Mouse (Mus musculus) MEL (cell line): Measurements from ENCODE around the gene Gramd2. TPM values are rescaled to one million over a fixed set of nuclear protein-coding genes. Genes with fewer than 3 reads are reported as not detected.

Experiments
- DNase-seq: peaks from one replicate; pipeline ENCODE4 v3.0.0; 2011; ENCODE audit warnings: low read depth, low spot score
- H3K27ac ChIP-seq: 2 replicates; pipeline ENCODE4 v1.5.1; 2012; ENCODE audit warnings: low read depth, mild to moderate bottlenecking, control low read depth, low read length, moderate library complexity; ENCODE audit not compliant: control insufficient read depth
- H3K27me3 ChIP-seq, 2 experiments: fragments of 150-350 bp in 1 of 2; sonication (generic) in 1 of 2; 2 replicates each; pipeline ENCODE4 v1.6.1; 2012; ENCODE audit warnings: low read length in 2 of 2, mild to moderate bottlenecking in 2 of 2, improper control_type of control experiment in 1 of 2, moderate library complexity in 1 of 2; ENCODE audit not compliant: insufficient read depth in 2 of 2, control insufficient read depth in 1 of 2
- H3K36me3 ChIP-seq, 2 experiments: 2 replicates each; pipeline ENCODE4 v1.6.1; 2012 to 2014; ENCODE audit warnings: low read length in 2 of 2, improper control_type of control experiment in 1 of 2, inconsistent platforms in 1 of 2, mild to moderate bottlenecking in 1 of 2; ENCODE audit not compliant: insufficient read depth in 2 of 2, control insufficient read depth in 1 of 2
- H3K4me1 ChIP-seq, 2 experiments: fragments of 150-350 bp in 1 of 2; sonication (generic) in 1 of 2; 2 replicates each; pipeline ENCODE4 v1.6.1; 2012; ENCODE audit warnings: low read length in 2 of 2, improper control_type of control experiment in 1 of 2, mild to moderate bottlenecking in 1 of 2; ENCODE audit not compliant: insufficient read depth in 2 of 2, control insufficient read depth in 1 of 2
- H3K4me3 ChIP-seq, 2 experiments: fragments of 150-350 bp in 1 of 2; sonication (generic) in 1 of 2; 2 replicates each; pipeline ENCODE4 v1.5.1; 2012; ENCODE audit warnings: low read depth in 2 of 2, low read length in 2 of 2, mild to moderate bottlenecking in 2 of 2, moderate library complexity in 2 of 2, control low read depth in 1 of 2, improper control_type of control experiment in 1 of 2; ENCODE audit not compliant: control insufficient read depth in 1 of 2, insufficient read depth in 1 of 2
- H3K79me2 ChIP-seq: 2 replicates; pipeline ENCODE4 v1.6.1; 2012; ENCODE audit warnings: mild to moderate bottlenecking, low read length, moderate library complexity; ENCODE audit not compliant: control insufficient read depth, poor library complexity, insufficient read depth
- H3K9ac ChIP-seq: 2 replicates; pipeline ENCODE4 v1.6.1; 2012; ENCODE audit warnings: low read depth, mild to moderate bottlenecking, control low read depth, low read length, moderate library complexity; ENCODE audit not compliant: control insufficient read depth, poor library complexity, severe bottlenecking
- H3K9me3 ChIP-seq: fragments of 150-350 bp; sonication (generic); replicated peaks from 2 replicates; pipeline ENCODE4 v1.6.1; 2012; ENCODE audit warnings: mild to moderate bottlenecking, low read length, improper control_type of control experiment, moderate library complexity; ENCODE audit not compliant: insufficient read depth
- ETS1 ChIP-seq: IDR thresholded peaks from 2 replicates; pipeline ENCODE4 v1.6.1; 2012; ENCODE audit warnings: low read depth, mild to moderate bottlenecking, inconsistent platforms, low read length, improper control_type of control experiment, moderate library complexity
- GATA1 ChIP-seq: IDR thresholded peaks from 2 replicates; pipeline ENCODE4 v1.6.1; 2011; ENCODE audit warnings: low read depth, low read length, improper control_type of control experiment
- KAT2A ChIP-seq: conservative IDR thresholded peaks from 2 replicates; pipeline ENCODE4 v1.6.1; 2012; ENCODE audit warnings: low read depth, low read length, improper control_type of control experiment, inconsistent platforms
- MAFK ChIP-seq: IDR thresholded peaks from 2 replicates; pipeline ENCODE4 v1.6.1; 2011; ENCODE audit warnings: low read depth, mild to moderate bottlenecking, low read length, improper control_type of control experiment, borderline replicate concordance
- NELFE ChIP-seq: IDR thresholded peaks from 2 replicates; pipeline ENCODE4 v1.6.1; 2011; ENCODE audit warnings: low read depth, low read length, improper control_type of control experiment
- NRF1 ChIP-seq: IDR thresholded peaks from 2 replicates; pipeline ENCODE4 v1.6.1; 2014; ENCODE audit warnings: low read depth, mild to moderate bottlenecking, inconsistent platforms, low read length, improper control_type of control experiment, moderate library complexity; ENCODE audit not compliant: poor library complexity, insufficient read depth, severe bottlenecking
- POLR2AphosphoS5 ChIP-seq: IDR thresholded peaks from 2 replicates; pipeline ENCODE4 v1.6.1; 2012; ENCODE audit warnings: low read depth, borderline replicate concordance, mild to moderate bottlenecking, inconsistent platforms, low read length, moderate library complexity, mixed read lengths
- RAD21 ChIP-seq: IDR thresholded peaks from 2 replicates; pipeline ENCODE4 v1.6.1; 2011; ENCODE audit warnings: mild to moderate bottlenecking, low read depth, low read length, improper control_type of control experiment
- SMC3 ChIP-seq: IDR thresholded peaks from 2 replicates; pipeline ENCODE4 v1.6.1; 2011; ENCODE audit warnings: low read depth, low read length, improper control_type of control experiment
- USF1 ChIP-seq: IDR thresholded peaks from 2 replicates; pipeline ENCODE4 v1.6.1; 2014; ENCODE audit warnings: low read depth, mild to moderate bottlenecking, inconsistent platforms, low read length, improper control_type of control experiment, moderate library complexity
- USF2 ChIP-seq, 2 experiments: IDR thresholded peaks; 2 replicates each; pipeline ENCODE4 v1.6.1; 2011 to 2012; ENCODE audit warnings: improper control_type of control experiment in 2 of 2, low read length in 2 of 2, borderline replicate concordance in 1 of 2, inconsistent platforms in 1 of 2, low read depth in 1 of 2, mild to moderate bottlenecking in 1 of 2; ENCODE audit not compliant: insufficient read depth in 1 of 2
- ZC3H11A ChIP-seq: IDR thresholded peaks from 2 replicates; pipeline ENCODE4 v1.6.1; 2012; ENCODE audit warnings: low read depth, mild to moderate bottlenecking, inconsistent platforms, low read length, improper control_type of control experiment
- ZKSCAN1 ChIP-seq: IDR thresholded peaks from 2 replicates; pipeline ENCODE4 v1.6.1; 2012; ENCODE audit warnings: low read depth, mild to moderate bottlenecking, inconsistent platforms, low read length, improper control_type of control experiment, moderate library complexity
- ZMIZ1 ChIP-seq: IDR thresholded peaks from 2 replicates; pipeline ENCODE4 v1.6.1; 2012; ENCODE audit warnings: low read depth, mild to moderate bottlenecking, inconsistent platforms, low read length, improper control_type of control experiment, moderate library complexity
- polyA plus RNA-seq, 2 experiments: library from polyadenylated mRNA; stranded (reverse) in 1 of 2; unstranded in 1 of 2; fragments of >175 nt in 1 of 2; fragments of >200 nt in 1 of 2; gene quantifications; 2 replicates each; pipeline versions ENCODE4 v1.2.1 to v1.2.4; 2012; ENCODE audit warnings: low replicate concordance in 2 of 2, low read depth in 1 of 2; ENCODE audit not compliant: insufficient read length in 2 of 2, insufficient read depth in 1 of 2, missing spikeins in 1 of 2
- total RNA-seq: library from RNA; depleted of rRNA; stranded (reverse); fragments of 300-350 nt; gene quantifications from 2 replicates; pipeline ENCODE4 v1.2.3, GENCODE M21; 2012

Gene Gramd2
- total and polyA plus RNA-seq, 3 experiments: 0.04 TPM; not detected in 2

DNA sequence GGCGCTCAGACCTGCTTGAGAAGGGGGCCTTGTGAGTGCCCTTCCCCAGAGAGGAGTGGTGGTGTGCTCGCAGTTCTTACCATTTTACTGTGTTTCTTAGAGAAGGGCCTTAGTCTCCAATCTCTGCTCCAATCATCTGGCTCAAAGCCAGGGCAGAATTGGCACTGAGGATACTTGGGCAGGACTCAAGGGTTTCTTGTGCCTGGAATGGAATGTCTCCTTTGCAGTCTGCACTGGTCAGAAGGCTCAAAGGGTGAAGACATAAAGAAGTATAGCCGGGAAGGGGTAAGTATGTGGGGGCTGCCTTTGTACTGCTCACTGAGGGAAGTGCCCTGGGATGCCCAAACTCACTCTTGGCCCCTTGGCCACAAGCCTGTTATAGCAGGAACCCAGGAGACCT is 29.3 kb downstream of the Gramd2 start:
- Histone ChIP-seq H3K27me3 (peaks cover 0 to 1% of the 10 kb centered on the region in 2 experiments; a peak in 2 of 4 replicates), H3K27ac (no peak overlapping the region), H3K36me3 (peaks cover 0 to 3% of the 10 kb centered on the region in 2 experiments; a peak in 2 of 4 replicates), H3K4me1 (peaks cover 2 to 8% of the 10 kb centered on the region in 2 experiments; a peak in 3 of 4 replicates), H3K4me3 (no peak overlapping the region), H3K9me3 (no peaks in the 10 kb centered on the region), H3K79me2 (no peaks in the 10 kb centered on the region), H3K9ac (no peak overlapping the region)
- DNase-seq: no peak
- TF ChIP-seq USF1: no peak
- TF ChIP-seq ZKSCAN1: no peak
- no peak for TF ChIP-seq ZC3H11A
- TF ChIP-seq USF2 (IDR thresholded peaks at IDR 0.05; ENCODE audit: borderline replicate concordance in 1 of 2, insufficient read depth in 1 of 2, low read depth in 1 of 2, low read length in 2 of 2): no peak
- TF ChIP-seq NRF1: no peak
- TF ChIP-seq NELFE: no peak
- no peak for TF ChIP-seq ZMIZ1
- TF ChIP-seq POLR2AphosphoS5: no peak

DNA sequence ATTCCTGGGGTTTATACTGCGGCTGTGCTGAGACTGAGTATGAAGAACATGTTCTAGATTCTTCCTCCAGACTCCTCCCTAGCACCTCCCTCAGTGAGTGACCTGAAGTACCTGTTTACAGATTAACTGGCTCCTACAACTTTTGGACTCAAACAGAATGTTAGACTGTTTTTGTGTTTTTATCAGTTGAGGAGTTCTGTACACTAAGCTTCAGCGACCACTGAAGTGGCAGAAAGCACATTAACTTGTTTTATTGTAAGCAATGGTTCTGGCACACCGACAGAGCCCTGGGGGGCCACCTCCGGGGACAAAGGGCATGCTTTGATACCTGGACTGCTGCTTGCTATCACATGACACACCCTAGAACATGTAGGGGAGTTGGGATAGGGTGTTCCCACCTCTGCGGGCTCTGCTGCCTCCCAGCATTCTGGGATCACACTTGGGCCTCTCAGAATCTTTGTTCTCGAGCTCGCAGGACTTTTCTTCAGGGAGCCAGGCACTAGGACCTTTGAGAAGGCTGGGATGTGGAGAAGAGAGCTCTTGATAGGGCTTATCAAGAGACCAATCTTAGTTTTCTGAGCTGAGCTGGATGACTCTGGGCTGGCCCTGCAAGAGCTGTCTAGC is 36.4 kb downstream of the Gramd2 start:
- Histone ChIP-seq H3K4me1 (no peaks in the 10 kb centered on the region), H3K27me3 (peaks cover 2 to 4% of the 10 kb centered on the region in 2 experiments; a peak in 2 of 4 replicates), H3K9me3 (no peaks in the 10 kb centered on the region), H3K27ac (no peak overlapping the region), H3K36me3 (no peaks in the 10 kb centered on the region), H3K4me3 (no peak overlapping the region), H3K79me2 (no peaks in the 10 kb centered on the region), H3K9ac (no peak overlapping the region)
- no peak for DNase-seq
- TF ChIP-seq MAFK: no peak
- TF ChIP-seq SMC3: no peak
- TF ChIP-seq GATA1: no peak
- TF ChIP-seq ETS1: no peak
- TF ChIP-seq KAT2A: no peak
- TF ChIP-seq RAD21: no peak
